Mouse (Mus musculus) testis, adult 2 months (tissue): ENCODE data around the gene Echdc3. TPM values are rescaled to one million over a fixed set of nuclear protein-coding genes. Genes with fewer than 3 reads are reported as not detected.

Experiments
- H3K27ac ChIP-seq: fragments of 200-500 bp; 2 replicates; pipeline ENCODE4 v1.5.1; 2012; ENCODE audit warnings: low read depth, low read length; ENCODE audit not compliant: control insufficient read depth, insufficient read depth
- H3K27me3 ChIP-seq: fragments of 200-500 bp; 2 replicates; pipeline ENCODE4 v1.6.1; 2012; ENCODE audit warnings: mild to moderate bottlenecking, low read length, moderate library complexity; ENCODE audit not compliant: control insufficient read depth, insufficient read depth
- H3K36me3 ChIP-seq: fragments of 200-500 bp; 2 replicates; pipeline ENCODE4 v1.6.1; 2012; ENCODE audit warnings: mild to moderate bottlenecking, low read length; ENCODE audit not compliant: control insufficient read depth, insufficient read depth
- H3K4me1 ChIP-seq: fragments of 200-500 bp; 2 replicates; pipeline ENCODE4 v1.6.1; 2012; ENCODE audit warnings: low read length; ENCODE audit not compliant: control insufficient read depth, insufficient read depth
- H3K4me3 ChIP-seq: fragments of 200-500 bp; 2 replicates; pipeline ENCODE4 v1.5.1; 2012; ENCODE audit warnings: low read depth, mild to moderate bottlenecking, low read length, moderate library complexity, mixed read lengths; ENCODE audit not compliant: control insufficient read depth
- CTCF ChIP-seq: fragments of 200-500 bp; IDR thresholded peaks from 2 replicates; pipeline ENCODE4 v1.5.1; 2012; ENCODE audit warnings: low read depth, mild to moderate bottlenecking, inconsistent platforms, low read length, moderate library complexity; ENCODE audit not compliant: control insufficient read depth, insufficient read depth, insufficient replicate concordance
- POLR2A ChIP-seq: fragments of 200-500 bp; IDR thresholded peaks from 2 replicates; pipeline ENCODE4 v1.6.1; 2012; ENCODE audit warnings: low read depth, mild to moderate bottlenecking, inconsistent platforms, low read length, moderate library complexity; ENCODE audit not compliant: control insufficient read depth
- polyA plus RNA-seq: library from polyadenylated mRNA; depleted of rRNA; stranded (reverse); fragments of >200 nt; gene quantifications from 2 replicates; pipeline ENCODE4 v1.2.3, GENCODE M21; 2012

Echdc3 gene
- polyA plus RNA-seq, 1 experiment: 3.9 TPM

GRCm38 (mm10) chr2:6220141-6220805 lies 7.4 kb upstream of the Echdc3 start:
- no peak for TF ChIP-seq POLR2A
- peak; percentile 14; the same call in 1 of the 2 replicates for TF ChIP-seq CTCF
- no peak overlapping the region for H3K4me3 ChIP-seq
- H3K4me1 ChIP-seq: no peaks in the 10 kb centered on the region
- H3K36me3 ChIP-seq: no peaks in the 10 kb centered on the region
- no peaks in the 10 kb centered on the region for H3K27me3 ChIP-seq
- no peak overlapping the region for H3K27ac ChIP-seq

- Histone ChIP-seq H3K36me3 (no peaks in the 10 kb centered on the region), H3K4me1 (peaks cover 5% of the 10 kb centered on the region; the same call in 1 of the 2 replicates), H3K27ac (peak overlapping the region; percentile 9; the same call in 1 of the 2 replicates), H3K4me3 (peak overlapping the region; percentile 43), H3K27me3 (no peaks in the 10 kb centered on the region)
- no peak for TF ChIP-seq POLR2A
- TF ChIP-seq CTCF: no peak
Measured at GRCm38 (mm10) chr2:6212327-6212723, 508 bp downstream of the Echdc3 start.

- no peak for TF ChIP-seq CTCF
- TF ChIP-seq POLR2A: no peak
- H3K27ac ChIP-seq: no peak overlapping the region
- H3K36me3 ChIP-seq: no peaks in the 10 kb centered on the region
- peaks cover 5% of the 10 kb centered on the region; the same call in 1 of the 2 replicates for H3K4me1 ChIP-seq
- H3K27me3 ChIP-seq: no peaks in the 10 kb centered on the region
- H3K4me3 ChIP-seq: no peak overlapping the region
Measured at GRCm38 (mm10) chr2:6210840-6211239, 2.0 kb downstream of the Echdc3 start.

GRCm38 (mm10) chr2:6209746-6210145 lies 3.1 kb downstream of the Echdc3 start:
- Histone ChIP-seq H3K36me3 (no peaks in the 10 kb centered on the region), H3K27me3 (no peaks in the 10 kb centered on the region), H3K4me1 (peaks cover 5% of the 10 kb centered on the region; the same call in 1 of the 2 replicates), H3K27ac (no peak overlapping the region), H3K4me3 (no peak overlapping the region)
- TF ChIP-seq POLR2A: no peak
- TF ChIP-seq CTCF: no peak

GRCm38 (mm10) chr2:6209116-6209515 lies 3.7 kb downstream of the Echdc3 start:
- Histone ChIP-seq H3K27ac (no peak overlapping the region), H3K36me3 (no peaks in the 10 kb centered on the region), H3K4me3 (no peak overlapping the region), H3K27me3 (no peaks in the 10 kb centered on the region), H3K4me1 (peaks cover 5% of the 10 kb centered on the region; the same call in 1 of the 2 replicates)
- TF ChIP-seq POLR2A: no peak
- no peak for TF ChIP-seq CTCF

GRCm38 (mm10) chr2:6207736-6208135 lies 5.1 kb downstream of the Echdc3 start:
- TF ChIP-seq CTCF: no peak
- TF ChIP-seq POLR2A: no peak

GRCm38 (mm10) chr2:6196363-6196973 lies 16.4 kb downstream of the Echdc3 start:
- Histone ChIP-seq H3K4me3 (no peak overlapping the region), H3K27ac (no peak overlapping the region), H3K27me3 (no peaks in the 10 kb centered on the region), H3K36me3 (no peaks in the 10 kb centered on the region), H3K4me1 (no peaks in the 10 kb centered on the region)
- no peak for TF ChIP-seq CTCF
- no peak for TF ChIP-seq POLR2A

More at GRCm38 (mm10) chr2:6207736-6208135, 5.1 kb downstream of the Echdc3 start:
- H3K36me3 ChIP-seq: no peaks in the 10 kb centered on the region
- no peak overlapping the region for H3K4me3 ChIP-seq
- peaks cover 3% of the 10 kb centered on the region; the same call in 1 of the 2 replicates for H3K4me1 ChIP-seq
- H3K27me3 ChIP-seq: no peaks in the 10 kb centered on the region
- no peak overlapping the region for H3K27ac ChIP-seq
